Mouse (Mus musculus): Measurements from ENCODE around the gene Slc35b1. TPM values are rescaled to one million over a fixed set of nuclear protein-coding genes. Genes with fewer than 3 reads are reported as not detected.

Slc35b1 gene
- polyA plus RNA-seq, 1 experiment, result 48.5 TPM

- no peaks in the 10 kb centered on the region for H3K4me1 ChIP-seq (ENCODE audit: control insufficient read depth, insufficient read depth, low read length)
- H3K27me3 ChIP-seq (ENCODE audit: control insufficient read depth, insufficient read depth, low read length), result no peaks in the 10 kb centered on the region
- H3K27ac ChIP-seq (ENCODE audit: control insufficient read depth, insufficient read depth, low read depth, low read length), result no peak overlapping the region
- no peak overlapping the region for H3K4me3 ChIP-seq (ENCODE audit: control insufficient read depth, low read depth, low read length)
- peaks cover 1% of the 10 kb centered on the region; the same call in 1 of the 2 replicates for H3K36me3 ChIP-seq (ENCODE audit: control insufficient read depth, insufficient read depth, low read length)
- TF ChIP-seq CTCF (IDR thresholded peaks at IDR 0.05; ENCODE audit: control insufficient read depth, insufficient read depth, insufficient replicate concordance, low read depth, low read length) (no peak), POLR2A (IDR thresholded peaks at IDR 0.05; ENCODE audit: control insufficient read depth, low read depth, low read length) (no peak)
Measured at GRCm38 (mm10) chr11:95387354-95387753, 2.9 kb downstream of the Slc35b1 start.

- Histone ChIP-seq H3K4me3 (ENCODE audit: control insufficient read depth, low read depth, low read length) (no peak overlapping the region), H3K4me1 (ENCODE audit: control insufficient read depth, insufficient read depth, low read length) (no peaks in the 10 kb centered on the region), H3K36me3 (ENCODE audit: control insufficient read depth, insufficient read depth, low read length) (peaks cover 1% of the 10 kb centered on the region; the same call in 1 of the 2 replicates), H3K27ac (ENCODE audit: control insufficient read depth, insufficient read depth, low read depth, low read length) (no peak overlapping the region), H3K27me3 (ENCODE audit: control insufficient read depth, insufficient read depth, low read length) (no peaks in the 10 kb centered on the region)
- TF ChIP-seq CTCF (IDR thresholded peaks at IDR 0.05; ENCODE audit: control insufficient read depth, insufficient read depth, insufficient replicate concordance, low read depth, low read length) (no peak), POLR2A (IDR thresholded peaks at IDR 0.05; ENCODE audit: control insufficient read depth, low read depth, low read length) (no peak)
Measured at GRCm38 (mm10) chr11:95389006-95389405, 4.5 kb downstream of the Slc35b1 start.

GRCm38 (mm10) chr11:95390420-95390819 is 5.9 kb downstream of the Slc35b1 start:
- Histone ChIP-seq H3K36me3 (ENCODE audit: control insufficient read depth, insufficient read depth, low read length) (peaks cover 1% of the 10 kb centered on the region; the same call in 1 of the 2 replicates), H3K4me3 (ENCODE audit: control insufficient read depth, low read depth, low read length) (no peak overlapping the region), H3K27me3 (ENCODE audit: control insufficient read depth, insufficient read depth, low read length) (no peaks in the 10 kb centered on the region), H3K4me1 (ENCODE audit: control insufficient read depth, insufficient read depth, low read length) (no peaks in the 10 kb centered on the region), H3K27ac (ENCODE audit: control insufficient read depth, insufficient read depth, low read depth, low read length) (no peak overlapping the region)
- TF ChIP-seq POLR2A (IDR thresholded peaks at IDR 0.05; ENCODE audit: control insufficient read depth, low read depth, low read length), result no peak
- no peak for TF ChIP-seq CTCF (IDR thresholded peaks at IDR 0.05; ENCODE audit: control insufficient read depth, insufficient read depth, insufficient replicate concordance, low read depth, low read length)

GRCm38 (mm10) chr11:95391201-95391600 is 6.7 kb downstream of the Slc35b1 start:
- TF ChIP-seq POLR2A (IDR thresholded peaks at IDR 0.05; ENCODE audit: control insufficient read depth, low read depth, low read length) (no peak), CTCF (IDR thresholded peaks at IDR 0.05; ENCODE audit: control insufficient read depth, insufficient read depth, insufficient replicate concordance, low read depth, low read length) (no peak)
- H3K27me3 ChIP-seq (ENCODE audit: control insufficient read depth, insufficient read depth, low read length), result no peaks in the 10 kb centered on the region

GRCm38 (mm10) chr11:95391743-95392142 is 7.3 kb downstream of the Slc35b1 start:
- H3K36me3 ChIP-seq (ENCODE audit: control insufficient read depth, insufficient read depth, low read length), result peaks cover 1% of the 10 kb centered on the region; the same call in 1 of the 2 replicates
- no peaks in the 10 kb centered on the region for H3K27me3 ChIP-seq (ENCODE audit: control insufficient read depth, insufficient read depth, low read length)
- H3K4me3 ChIP-seq (ENCODE audit: control insufficient read depth, low read depth, low read length), result no peak overlapping the region
- H3K27ac ChIP-seq (ENCODE audit: control insufficient read depth, insufficient read depth, low read depth, low read length), result no peak overlapping the region
- no peak for TF ChIP-seq CTCF (IDR thresholded peaks at IDR 0.05; ENCODE audit: control insufficient read depth, insufficient read depth, insufficient replicate concordance, low read depth, low read length)
- TF ChIP-seq POLR2A (IDR thresholded peaks at IDR 0.05; ENCODE audit: control insufficient read depth, low read depth, low read length), result no peak
- H3K4me1 ChIP-seq (ENCODE audit: control insufficient read depth, insufficient read depth, low read length), result no peaks in the 10 kb centered on the region

More at GRCm38 (mm10) chr11:95391201-95391600, 6.7 kb downstream of the Slc35b1 start:
- no peaks in the 10 kb centered on the region for H3K4me1 ChIP-seq (ENCODE audit: control insufficient read depth, insufficient read depth, low read length)
- H3K4me3 ChIP-seq (ENCODE audit: control insufficient read depth, low read depth, low read length), result no peak overlapping the region
- no peak overlapping the region for H3K27ac ChIP-seq (ENCODE audit: control insufficient read depth, insufficient read depth, low read depth, low read length)
- H3K36me3 ChIP-seq (ENCODE audit: control insufficient read depth, insufficient read depth, low read length), result peaks cover 1% of the 10 kb centered on the region; the same call in 1 of the 2 replicates

GRCm38 (mm10) chr11:95392223-95392667 is 7.8 kb downstream of the Slc35b1 start:
- H3K4me1 ChIP-seq (ENCODE audit: control insufficient read depth, insufficient read depth, low read length), result no peaks in the 10 kb centered on the region
- no peaks in the 10 kb centered on the region for H3K27me3 ChIP-seq (ENCODE audit: control insufficient read depth, insufficient read depth, low read length)
- H3K4me3 ChIP-seq (ENCODE audit: control insufficient read depth, low read depth, low read length), result no peak overlapping the region
- no peak for TF ChIP-seq CTCF (IDR thresholded peaks at IDR 0.05; ENCODE audit: control insufficient read depth, insufficient read depth, insufficient replicate concordance, low read depth, low read length)
- no peak for TF ChIP-seq POLR2A (IDR thresholded peaks at IDR 0.05; ENCODE audit: control insufficient read depth, low read depth, low read length)
- H3K27ac ChIP-seq (ENCODE audit: control insufficient read depth, insufficient read depth, low read depth, low read length), result no peak overlapping the region
- H3K36me3 ChIP-seq (ENCODE audit: control insufficient read depth, insufficient read depth, low read length), result peaks cover 1% of the 10 kb centered on the region; the same call in 1 of the 2 replicates

- Histone ChIP-seq H3K4me1 (ENCODE audit: control insufficient read depth, insufficient read depth, low read length) (no peaks in the 10 kb centered on the region; the same call in 1 of the 2 replicates), H3K27ac (ENCODE audit: control insufficient read depth, insufficient read depth, low read depth, low read length) (no peak overlapping the region), H3K27me3 (ENCODE audit: control insufficient read depth, insufficient read depth, low read length) (no peaks in the 10 kb centered on the region), H3K36me3 (ENCODE audit: control insufficient read depth, insufficient read depth, low read length) (peaks cover 1% of the 10 kb centered on the region; the same call in 1 of the 2 replicates), H3K4me3 (ENCODE audit: control insufficient read depth, low read depth, low read length) (no peak overlapping the region)
- TF ChIP-seq CTCF (IDR thresholded peaks at IDR 0.05; ENCODE audit: control insufficient read depth, insufficient read depth, insufficient replicate concordance, low read depth, low read length) (no peak), POLR2A (IDR thresholded peaks at IDR 0.05; ENCODE audit: control insufficient read depth, low read depth, low read length) (no peak)
Measured at GRCm38 (mm10) chr11:95392708-95393499, 8.4 kb downstream of the Slc35b1 start.
